Mouse (Mus musculus) layer of hippocampus, adult 11-12 months (tissue): ENCODE measurements around the gene Nckipsd.

ENCODE experiments used
- DNase-seq: peaks from one replicate; pipeline ENCODE4 v3.0.0; 2022; ENCODE audit warnings: low spot score

The Nckipsd gene

GRCm38 (mm10) chr9:108808163-108808665 lies at the start of gene Nckipsd:
TSS of gene Nckipsd (plus strand) at chr9:108808368.
- peak; percentile 92 for DNase-seq

GRCm38 (mm10) chr9:108759121-108759520 lies 49.0 kb upstream of the Nckipsd start:
- DNase-seq: no peak

- DNase-seq: no peak
Observed at GRCm38 (mm10) chr9:108759805-108760204, 48.4 kb upstream of the Nckipsd start.

GRCm38 (mm10) chr9:108761561-108761960 lies 46.6 kb upstream of the Nckipsd start:
- no peak for DNase-seq

- DNase-seq: no peak
Observed at GRCm38 (mm10) chr9:108764971-108765370, 43.2 kb upstream of the Nckipsd start.

- no peak for DNase-seq
Observed at GRCm38 (mm10) chr9:108776614-108777013, 31.6 kb upstream of the Nckipsd start.

- DNase-seq: no peak
Observed at GRCm38 (mm10) chr9:108777276-108777675, 30.9 kb upstream of the Nckipsd start.

GRCm38 (mm10) chr9:108780959-108781358 lies 27.2 kb upstream of the Nckipsd start:
- no peak for DNase-seq

GRCm38 (mm10) chr9:108781891-108782290 lies 26.3 kb upstream of the Nckipsd start:
- no peak for DNase-seq

GRCm38 (mm10) chr9:108782836-108783547 lies 25.2 kb upstream of the Nckipsd start:
- DNase-seq: no peak

- peak; percentile 96 for DNase-seq
Observed at GRCm38 (mm10) chr9:108783548-108784463, 24.4 kb upstream of the Nckipsd start, which contains the start of gene Ip6k2. TSS of gene Ip6k2 (plus strand) at chr9:108783796.

- no peak for DNase-seq
Observed at GRCm38 (mm10) chr9:108785416-108785815, 22.8 kb upstream of the Nckipsd start.

- no peak for DNase-seq
Observed at GRCm38 (mm10) chr9:108786494-108786893, 21.7 kb upstream of the Nckipsd start.

GRCm38 (mm10) chr9:108787080-108787479 lies 21.1 kb upstream of the Nckipsd start:
- DNase-seq: no peak

GRCm38 (mm10) chr9:108788713-108789112 lies 19.5 kb upstream of the Nckipsd start:
- no peak for DNase-seq

- DNase-seq: no peak
Observed at GRCm38 (mm10) chr9:108792307-108792706, 15.9 kb upstream of the Nckipsd start.

GRCm38 (mm10) chr9:108792730-108793129 lies 15.4 kb upstream of the Nckipsd start:
- no peak for DNase-seq

- no peak for DNase-seq
Observed at GRCm38 (mm10) chr9:108795281-108795680, 12.9 kb upstream of the Nckipsd start.

- DNase-seq: no peak
Observed at GRCm38 (mm10) chr9:108795762-108796161, 12.4 kb upstream of the Nckipsd start.

- peak; percentile 59 for DNase-seq
Observed at GRCm38 (mm10) chr9:108796351-108796981, 11.7 kb upstream of the Nckipsd start.

- DNase-seq: no peak
Observed at GRCm38 (mm10) chr9:108797477-108797876, 10.7 kb upstream of the Nckipsd start.

- DNase-seq: no peak
Observed at GRCm38 (mm10) chr9:108798508-108799075, 9.6 kb upstream of the Nckipsd start.
